Mouse (Mus musculus): Measurements from ENCODE around the gene Cers6.

Gene Cers6

GRCm38 (mm10) chr2:69061313-69061712, 200.1 kb downstream of the Cers6 start:
- peak; percentile 75 for DNase-seq (ENCODE audit: low read depth, low spot score)

- no peak for DNase-seq (ENCODE audit: low read depth, low spot score)
Measured at GRCm38 (mm10) chr2:69061910-69062689, 200.9 kb downstream of the Cers6 start.

- no peak for DNase-seq (ENCODE audit: low read depth, low spot score)
Measured at GRCm38 (mm10) chr2:69064759-69065158, 203.5 kb downstream of the Cers6 start.

- no peak for DNase-seq (ENCODE audit: low read depth, low spot score)
Measured at GRCm38 (mm10) chr2:69071440-69072235, 210.4 kb downstream of the Cers6 start.

- DNase-seq (ENCODE audit: low read depth, low spot score), result peak; percentile 56
Measured at GRCm38 (mm10) chr2:69077189-69077588, 215.9 kb downstream of the Cers6 start.

- DNase-seq (ENCODE audit: low read depth, low spot score), result no peak
Measured at GRCm38 (mm10) chr2:69080760-69081159, 219.5 kb downstream of the Cers6 start.

GRCm38 (mm10) chr2:69082499-69083197, 221.4 kb downstream of the Cers6 start:
- no peak for DNase-seq (ENCODE audit: low read depth, low spot score)

- no peak for DNase-seq (ENCODE audit: low read depth, low spot score)
Measured at GRCm38 (mm10) chr2:69083198-69083509, 221.9 kb downstream of the Cers6 start.

- DNase-seq (ENCODE audit: low read depth, low spot score), result no peak
Measured at GRCm38 (mm10) chr2:69084416-69084815, 223.2 kb downstream of the Cers6 start.

GRCm38 (mm10) chr2:69086505-69087260, 225.4 kb downstream of the Cers6 start:
- no peak for DNase-seq (ENCODE audit: low read depth, low spot score)

- no peak for DNase-seq (ENCODE audit: low read depth, low spot score)
Measured at GRCm38 (mm10) chr2:69095836-69096235, 234.6 kb downstream of the Cers6 start.

GRCm38 (mm10) chr2:69096821-69097220, 235.6 kb downstream of the Cers6 start:
- no peak for DNase-seq (ENCODE audit: low read depth, low spot score)

- DNase-seq (ENCODE audit: low read depth, low spot score), result no peak
Measured at GRCm38 (mm10) chr2:69097526-69097925, 236.3 kb downstream of the Cers6 start.

- no peak for DNase-seq (ENCODE audit: low read depth, low spot score)
Measured at GRCm38 (mm10) chr2:69098701-69099100, 237.5 kb downstream of the Cers6 start.

GRCm38 (mm10) chr2:69099147-69099546, 237.9 kb downstream of the Cers6 start:
- no peak for DNase-seq (ENCODE audit: low read depth, low spot score)

GRCm38 (mm10) chr2:69100706-69101105, 239.5 kb downstream of the Cers6 start:
- peak; percentile 66 for DNase-seq (ENCODE audit: low read depth, low spot score)

- no peak for DNase-seq (ENCODE audit: low read depth, low spot score)
Measured at GRCm38 (mm10) chr2:69103526-69103925, 242.3 kb downstream of the Cers6 start.

- peak; percentile 27 for DNase-seq (ENCODE audit: low read depth, low spot score)
Measured at GRCm38 (mm10) chr2:69104511-69105145, 243.4 kb downstream of the Cers6 start.

- DNase-seq (ENCODE audit: low read depth, low spot score), result no peak
Measured at GRCm38 (mm10) chr2:69109246-69109645, 248.0 kb downstream of the Cers6 start.

GRCm38 (mm10) chr2:69109710-69110109, 248.5 kb downstream of the Cers6 start:
- DNase-seq (ENCODE audit: low read depth, low spot score), result no peak

GRCm38 (mm10) chr2:69112609-69113008, 251.4 kb downstream of the Cers6 start:
- DNase-seq (ENCODE audit: low read depth, low spot score), result peak; percentile 10
